Mouse (Mus musculus) heart, postnatal 0 days (tissue): ENCODE results near the gene Itgae. TPM values are rescaled to one million over a fixed set of nuclear protein-coding genes. Genes with fewer than 3 reads are reported as not detected.
A peak's percentile ranks its signal among the peaks of the same experiment; 100 is the strongest.

ENCODE experiments used
- ATAC-seq: fragments of 200-750 bp; cut with Nextera tagmentation; 2 replicates; pipeline ENCODE4 v1.8.0; 2017; ENCODE audit warnings: low read depth, moderate number of reproducible peaks, moderate library complexity; ENCODE audit not compliant: insufficient read depth
- DNase-seq: peaks from one replicate; pipeline ENCODE4 v3.0.0-alpha.2; 2016; ENCODE audit warnings: low spot score
- H3K27ac ChIP-seq: fragments of 300-500 bp; sonication (generic); 2 replicates; pipeline ENCODE4 v1.5.1; 2014; ENCODE audit warnings: low read depth, mild to moderate bottlenecking
- H3K27me3 ChIP-seq: fragments of 300-500 bp; sonication (generic); 2 replicates; pipeline ENCODE4 v1.6.1; 2014; ENCODE audit warnings: low read length, mixed read lengths; ENCODE audit not compliant: control insufficient read depth, insufficient read depth
- H3K36me3 ChIP-seq: fragments of 300-500 bp; sonication (generic); replicated peaks from 2 replicates; pipeline ENCODE4 v1.6.1; 2014; ENCODE audit warnings: low read length, mixed read lengths; ENCODE audit not compliant: control insufficient read depth, insufficient read depth
- H3K4me1 ChIP-seq: fragments of 300-500 bp; sonication (generic); 2 replicates; pipeline ENCODE4 v1.6.1; 2014; ENCODE audit warnings: antibody characterized with exemption; ENCODE audit not compliant: control insufficient read depth, insufficient read depth
- H3K4me2 ChIP-seq: fragments of 300-500 bp; sonication (generic); 2 replicates; pipeline ENCODE4 v1.6.1; 2014; ENCODE audit warnings: low read depth, mild to moderate bottlenecking, low read length, moderate library complexity
- H3K4me3 ChIP-seq: fragments of 300-500 bp; sonication (generic); 2 replicates; pipeline ENCODE4 v1.5.1; 2014; ENCODE audit warnings: low read depth, low read length
- H3K9ac ChIP-seq: fragments of 300-500 bp; sonication (generic); replicated peaks from 2 replicates; pipeline ENCODE4 v1.6.1; 2014; ENCODE audit warnings: low read depth, low read length, mixed read lengths
- H3K9me3 ChIP-seq: fragments of 300-500 bp; sonication (generic); replicated peaks from 2 replicates; pipeline ENCODE4 v1.6.1; 2016; ENCODE audit warnings: low read length; ENCODE audit not compliant: control insufficient read depth
- CTCF ChIP-seq: IDR thresholded peaks from 2 replicates; pipeline ENCODE4 v1.5.1; 2016; ENCODE audit warnings: antibody characterized with exemption, control low read depth, low read depth
- EP300 ChIP-seq: IDR thresholded peaks from 2 replicates; pipeline ENCODE4 v1.6.1; 2016; ENCODE audit warnings: antibody characterized with exemption, low read depth
- WGBS: fragments of 180-500 bp; shearing (Covaris S2); extraction: QIAGEN DNeasy Blood & Tissue Kit; methylation state at CpG from one replicate; pipeline ENCODE4 v1.1.7; 2014; 5-methylcytosine and 5-hydroxymethylcytosine counted together
- polyA plus RNA-seq: library from polyadenylated mRNA; unstranded; fragments of >200 nt; fragmentation: Nextera tagmentation; extraction: Ambion mirVana; gene quantifications from 2 replicates; pipeline ENCODE4 v1.2.1, GENCODE M21; 2015
- total RNA-seq: library from RNA; depleted of rRNA; stranded (reverse); fragments of >200 nt; gene quantifications from 2 replicates; pipeline ENCODE4 v1.2.3, GENCODE M21; 2014; ENCODE audit warnings: low replicate concordance

The Itgae gene
- total and polyA plus RNA-seq, 2 experiments from 2014 or later, result 0.12 TPM; not detected in 1

DNA sequence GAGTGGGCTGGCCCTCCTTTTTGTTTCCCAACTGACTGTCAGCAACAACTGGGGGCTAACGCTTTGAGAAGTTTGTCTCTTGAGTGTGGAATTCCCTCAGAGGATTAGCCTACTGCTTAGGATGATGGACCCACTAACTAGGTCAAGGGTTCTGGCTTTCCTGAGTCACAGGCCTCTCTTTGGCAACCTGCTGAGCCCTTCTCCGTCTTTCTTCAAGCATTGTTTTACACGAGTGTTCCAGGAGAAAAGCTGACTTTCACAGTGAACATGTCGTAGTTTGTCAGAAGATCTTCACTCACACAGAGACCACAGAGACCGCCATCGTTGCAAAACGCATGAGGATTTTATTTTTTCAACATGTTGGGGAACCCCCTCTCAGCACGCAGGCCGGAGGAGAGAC is 57.8 kb downstream of the Itgae start:
- no peak for TF ChIP-seq CTCF
- TF ChIP-seq EP300, result no peak
- 78% methylated on average over 9 of the region's 9 CpGs for WGBS
- no peaks in the 10 kb centered on the region for H3K36me3 ChIP-seq
- ATAC-seq, result no peak
- no peak overlapping the region for H3K4me3 ChIP-seq
- H3K9me3 ChIP-seq, result no peaks in the 10 kb centered on the region
- no peaks in the 10 kb centered on the region for H3K4me1 ChIP-seq
- no peak overlapping the region for H3K27ac ChIP-seq
- H3K27me3 ChIP-seq, result no peaks in the 10 kb centered on the region
- no peak overlapping the region for H3K9ac ChIP-seq
- no peak overlapping the region for H3K4me2 ChIP-seq
- no peak for DNase-seq

DNA sequence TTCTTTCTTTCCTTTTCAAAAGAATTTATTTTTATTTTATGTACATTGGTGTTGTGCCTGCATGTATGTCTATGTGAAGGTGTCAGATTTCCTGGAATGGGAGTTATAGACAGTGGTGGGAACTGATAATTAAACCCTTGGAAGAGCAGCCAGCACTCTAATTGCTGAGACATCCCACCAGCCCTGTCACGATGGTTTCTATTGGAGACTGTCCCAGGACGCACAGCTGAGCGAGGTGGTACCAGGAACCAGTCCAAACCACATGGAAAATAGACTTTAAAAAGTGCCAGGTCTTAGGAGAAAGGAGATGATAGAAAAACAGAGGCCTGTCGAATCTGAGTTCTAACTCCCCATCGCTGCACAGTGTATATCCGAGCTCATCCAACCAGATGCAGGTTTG is 64.7 kb downstream of the Itgae start:
- no peak for DNase-seq
- WGBS, result 61% methylated on average over 6 of the region's 6 CpGs
- H3K36me3 ChIP-seq, result no peaks in the 10 kb centered on the region
- no peak overlapping the region for H3K4me2 ChIP-seq
- no peak for ATAC-seq
- peaks cover 19% of the 10 kb centered on the region for H3K27me3 ChIP-seq
- no peak overlapping the region for H3K27ac ChIP-seq
- H3K4me3 ChIP-seq, result no peak overlapping the region
- TF ChIP-seq CTCF (no peak), EP300 (no peak)
- H3K9ac ChIP-seq, result no peak overlapping the region
- H3K4me1 ChIP-seq, result no peaks in the 10 kb centered on the region
- no peaks in the 10 kb centered on the region for H3K9me3 ChIP-seq

DNA sequence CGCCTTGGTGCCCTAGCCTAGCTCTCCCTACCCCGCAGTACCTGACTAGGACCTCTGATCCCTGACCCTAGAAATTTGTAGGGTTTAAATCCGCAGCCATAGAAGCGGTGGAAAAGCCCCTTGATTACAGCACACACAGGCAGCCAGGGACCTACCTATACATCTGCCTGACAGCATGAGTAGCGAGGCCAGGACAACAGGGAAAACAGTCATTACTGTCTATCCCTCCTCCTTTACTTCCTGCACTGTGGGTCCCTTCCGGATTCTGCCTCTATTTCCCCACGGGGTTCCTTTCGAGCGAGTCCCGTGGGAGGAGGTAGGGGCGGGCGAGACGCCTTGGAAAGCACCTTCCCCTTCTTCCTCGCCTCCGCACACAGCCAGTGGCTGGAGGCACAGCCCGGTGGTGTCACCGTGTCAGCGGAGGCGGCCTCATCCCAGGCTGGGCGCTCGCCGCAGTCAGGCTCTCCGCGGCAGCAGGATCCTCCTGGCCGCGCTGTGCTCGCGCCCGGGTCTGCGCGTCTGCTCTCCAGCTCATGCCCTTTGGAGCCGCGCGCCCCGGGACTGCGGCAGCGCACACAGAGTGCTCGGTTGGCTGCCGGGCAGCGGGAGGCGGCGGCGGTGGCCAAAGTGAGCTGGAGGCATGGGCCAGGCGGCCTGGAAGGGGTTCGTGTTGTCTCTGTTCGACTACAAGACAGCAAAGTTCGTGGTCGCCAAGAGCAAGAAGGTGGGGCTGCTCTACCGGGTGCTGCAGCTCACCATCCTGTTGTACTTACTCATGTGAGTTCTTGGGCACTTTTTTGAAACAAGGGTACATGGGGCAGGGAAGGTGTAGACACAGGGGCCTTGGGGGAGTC is 69.8 kb downstream of the Itgae start, which contains the start of gene P2rx5:
Gene P2rx5 (plus strand): TSS at position 465 of the 854 bp plus-strand sequence.
- WGBS, result 4% methylated on average over 49 of the region's 49 CpGs
- H3K4me3 ChIP-seq, result peak within 1 kb of the TSS; percentile 49
- no peaks in the 10 kb centered on the region for H3K36me3 ChIP-seq
- peak; percentile 75 for ATAC-seq
- peak within 1 kb of the TSS; percentile 54 for H3K9ac ChIP-seq
- peak within 1 kb of the TSS; percentile 79 for H3K27ac ChIP-seq
- TF ChIP-seq CTCF, result no peak
- no peak for TF ChIP-seq EP300
- H3K4me2 ChIP-seq, result peak within 1 kb of the TSS; percentile 70
- peak; percentile 41 for DNase-seq
- peaks cover 6% of the 10 kb centered on the region; the same call in 1 of the 2 replicates for H3K4me1 ChIP-seq
- no peaks in the 10 kb centered on the region for H3K9me3 ChIP-seq
- peaks cover 19% of the 10 kb centered on the region for H3K27me3 ChIP-seq

DNA sequence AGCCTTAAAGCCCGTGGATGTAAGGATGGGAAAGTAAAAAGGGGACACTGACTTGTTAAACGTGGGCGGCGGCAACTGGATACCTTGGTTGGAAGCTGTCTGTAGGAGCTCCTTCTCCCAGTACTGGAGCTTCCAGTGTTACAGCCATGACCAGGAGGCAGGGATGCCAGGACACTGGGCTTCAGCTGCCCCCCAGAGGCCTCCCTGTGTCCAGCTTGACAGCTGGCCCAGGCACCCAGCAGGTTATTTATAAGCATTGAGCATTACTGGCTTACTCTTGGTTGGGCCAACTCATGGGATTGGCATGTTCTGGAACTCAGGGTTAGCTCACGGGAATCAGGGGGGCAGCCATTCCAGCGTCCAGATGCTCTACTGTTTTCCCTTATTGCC is 70.4 kb downstream of the Itgae start:
- peak; percentile 71 for DNase-seq
- H3K36me3 ChIP-seq, result no peaks in the 10 kb centered on the region
- H3K9me3 ChIP-seq, result no peaks in the 10 kb centered on the region
- ATAC-seq, result peak; percentile 91
- H3K4me2 ChIP-seq, result peak overlapping the region; percentile 70
- TF ChIP-seq CTCF, result peak; percentile 39
- no peak for TF ChIP-seq EP300
- H3K27me3 ChIP-seq, result peaks cover 19% of the 10 kb centered on the region
- peak overlapping the region; percentile 79 for H3K27ac ChIP-seq
- H3K4me1 ChIP-seq, result peaks cover 6% of the 10 kb centered on the region; the same call in 1 of the 2 replicates
- WGBS, result 11% methylated on average over 6 of the region's 6 CpGs
- peak overlapping the region; percentile 54 for H3K9ac ChIP-seq
- peak overlapping the region; percentile 49 for H3K4me3 ChIP-seq

DNA sequence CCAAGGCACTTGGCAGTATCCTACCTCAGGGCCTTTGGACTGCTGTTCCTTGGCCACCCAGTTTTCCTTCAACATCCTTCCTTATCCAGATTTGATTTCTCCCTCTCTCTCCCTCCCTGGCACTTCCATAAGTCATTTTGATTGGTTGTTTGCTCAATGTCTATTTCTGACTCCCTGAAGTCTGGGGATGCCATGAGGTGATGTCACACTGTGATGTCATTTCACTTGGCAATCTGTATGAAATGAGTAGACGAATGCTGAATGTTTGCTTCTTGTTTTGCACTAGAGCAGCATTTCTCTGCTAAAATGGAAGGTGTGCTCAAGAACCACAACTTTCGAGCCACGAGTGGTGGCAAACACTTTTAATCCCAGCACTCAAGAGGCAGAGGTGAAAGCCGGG is 71.2 kb downstream of the Itgae start:
- Histone ChIP-seq H3K9me3 (no peaks in the 10 kb centered on the region), H3K4me2 (no peak overlapping the region), H3K4me3 (no peak overlapping the region), H3K4me1 (peaks cover 6% of the 10 kb centered on the region; the same call in 1 of the 2 replicates), H3K27me3 (peaks cover 19% of the 10 kb centered on the region), H3K9ac (no peak overlapping the region), H3K36me3 (no peaks in the 10 kb centered on the region), H3K27ac (peak overlapping the region; percentile 79)
- 76% methylated on average over 4 of the region's 4 CpGs for WGBS
- DNase-seq (no peak), ATAC-seq (no peak)
- no peak for TF ChIP-seq CTCF
- no peak for TF ChIP-seq EP300
